Mouse (Mus musculus) limb, embryonic 14.5 days (tissue): Measurements from ENCODE around the gene Thap8. TPM values are rescaled to one million over a fixed set of nuclear protein-coding genes. Genes with fewer than 3 reads are reported as not detected.

Experiments used
- ATAC-seq: fragments of 200-750 bp; cut with Nextera tagmentation; 2 replicates; pipeline ENCODE4 v1.8.0; 2017; ENCODE audit warnings: low read depth, moderate number of reproducible peaks, moderate TSS enrichment; ENCODE audit not compliant: low FRiP score
- DNase-seq: peaks from one replicate; pipeline ENCODE4 v3.0.0-alpha.2; 2015; ENCODE audit warnings: low spot score
- H3K27ac ChIP-seq: fragments of 300-500 bp; sonication (generic); replicated peaks from 2 replicates; pipeline ENCODE4 v1.5.1; 2014; ENCODE audit warnings: low read depth, mild to moderate bottlenecking, low read length, moderate library complexity, mixed read lengths
- H3K27me3 ChIP-seq: fragments of 300-500 bp; sonication (generic); 2 replicates; pipeline ENCODE4 v1.6.1; 2014; ENCODE audit warnings: low read length, mixed read lengths; ENCODE audit not compliant: control insufficient read depth, insufficient read depth
- H3K36me3 ChIP-seq: fragments of 300-500 bp; sonication (generic); 2 replicates; pipeline ENCODE4 v1.6.1; 2014; ENCODE audit warnings: mild to moderate bottlenecking, low read length, moderate library complexity, mixed read lengths; ENCODE audit not compliant: control insufficient read depth, insufficient read depth
- H3K4me1 ChIP-seq: fragments of 300-500 bp; sonication (generic); 2 replicates; pipeline ENCODE4 v1.6.1; 2014; ENCODE audit warnings: antibody characterized with exemption, low read length, mixed read lengths; ENCODE audit not compliant: control insufficient read depth, insufficient read depth
- H3K4me2 ChIP-seq: fragments of 300-500 bp; sonication (generic); replicated peaks from 2 replicates; pipeline ENCODE4 v1.6.1; 2014; ENCODE audit warnings: low read depth, mild to moderate bottlenecking, low read length, moderate library complexity; ENCODE audit not compliant: severe bottlenecking
- H3K4me3 ChIP-seq: fragments of 300-500 bp; sonication (generic); replicated peaks from 2 replicates; pipeline ENCODE4 v1.5.1; 2014; ENCODE audit warnings: low read length
- H3K9ac ChIP-seq: fragments of 300-500 bp; sonication (generic); 2 replicates; pipeline ENCODE4 v1.6.1; 2014; ENCODE audit warnings: mild to moderate bottlenecking, low read depth, low read length, moderate library complexity; ENCODE audit not compliant: severe bottlenecking
- H3K9me3 ChIP-seq: fragments of 300-500 bp; sonication (generic); 2 replicates; pipeline ENCODE4 v1.6.1; 2016; ENCODE audit warnings: low read length; ENCODE audit not compliant: control insufficient read depth
- POLR2A ChIP-seq: fragments of 200-500 bp; IDR thresholded peaks from 2 replicates; pipeline ENCODE4 v1.8.0; 2012; ENCODE audit warnings: inconsistent platforms, mild to moderate bottlenecking, moderate library complexity, borderline replicate concordance; ENCODE audit not compliant: insufficient read depth, insufficient read length; ENCODE audit errors: extremely low read depth
- WGBS: fragments of 180-500 bp; shearing (Covaris S2); extraction: QIAGEN DNeasy Blood & Tissue Kit; methylation state at CpG from one replicate; pipeline ENCODE4 v1.1.7; 2014; 5-methylcytosine and 5-hydroxymethylcytosine counted together
- polyA plus RNA-seq, 2 experiments: library from polyadenylated mRNA; depleted of rRNA in 1 of 2; stranded (reverse) in 1 of 2; unstranded in 1 of 2; fragments of >200 nt; fragmentation: Nextera tagmentation in 1 of 2; extraction: Ambion mirVana in 1 of 2; gene quantifications; 2 replicates each; pipeline versions ENCODE4 v1.2.1 to v1.2.3; 2012 to 2014

Thap8 gene
- polyA plus RNA-seq, 2 experiments: 0.10 TPM; not detected in 1

DNA sequence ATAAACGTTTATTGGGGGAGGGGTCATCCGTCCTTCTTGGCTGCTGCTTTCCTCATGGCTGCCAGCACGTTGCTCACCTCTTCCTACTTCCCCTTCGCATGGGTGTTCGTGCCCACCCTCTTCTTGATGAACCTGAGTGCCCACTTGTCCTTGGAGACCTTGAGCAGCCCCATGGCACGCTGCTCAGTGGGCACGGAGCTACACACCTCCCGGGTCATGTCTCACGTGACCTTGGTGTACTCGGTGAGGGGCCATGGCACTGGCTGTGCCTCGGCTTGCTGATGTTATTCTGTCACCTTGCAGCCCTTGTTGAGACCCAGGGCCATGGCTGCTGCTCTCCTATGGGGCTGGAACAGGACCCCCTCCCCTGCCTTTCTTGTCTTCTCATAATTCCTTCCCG is 30.2 kb downstream of the Thap8 start:
- no peak overlapping the region for H3K9ac ChIP-seq
- no peaks in the 10 kb centered on the region for H3K9me3 ChIP-seq
- H3K27ac ChIP-seq: no peak overlapping the region
- H3K27me3 ChIP-seq: no peaks in the 10 kb centered on the region
- TF ChIP-seq POLR2A: no peak
- H3K4me1 ChIP-seq: peaks cover 7% of the 10 kb centered on the region
- WGBS: 84% methylated on average over 12 of the region's 12 CpGs
- peaks cover 38% of the 10 kb centered on the region for H3K36me3 ChIP-seq
- ATAC-seq (no peak), DNase-seq (no peak)
- H3K4me2 ChIP-seq: no peak overlapping the region
- no peak overlapping the region for H3K4me3 ChIP-seq

- 47% methylated on average over 27 of the region's 27 CpGs for WGBS
- no peak for DNase-seq
These were observed 33.9 kb downstream of the Thap8 start for GRCm38 (mm10) chr7:30313666-30314320.

GRCm38 (mm10) chr7:30314721-30315155 is 34.8 kb downstream of the Thap8 start, which contains the start of gene Syne4:
Gene Syne4, plus strand, starts transcription at chr7:30314807.
- DNase-seq (peak; percentile 63), ATAC-seq (peak; percentile 75; the same call in 1 of the 2 replicates)
- Histone ChIP-seq H3K4me2 (peak within 1 kb of the TSS; percentile 52), H3K9me3 (no peaks in the 10 kb centered on the region), H3K4me3 (peak within 1 kb of the TSS; percentile 45), H3K27ac (peak within 1 kb of the TSS; percentile 21; the same call in 1 of the 2 replicates), H3K4me1 (peaks cover 8% of the 10 kb centered on the region), H3K9ac (peak within 1 kb of the TSS; percentile 44), H3K36me3 (peaks cover 40% of the 10 kb centered on the region), H3K27me3 (no peaks in the 10 kb centered on the region)
- under 1% methylated on average over 9 of the region's 9 CpGs for WGBS
- no peak for TF ChIP-seq POLR2A

More at GRCm38 (mm10) chr7:30313666-30314320, 33.9 kb downstream of the Thap8 start:
- Histone ChIP-seq H3K4me2 (peak overlapping the region; percentile 52), H3K36me3 (peaks cover 37% of the 10 kb centered on the region), H3K9me3 (no peaks in the 10 kb centered on the region), H3K4me1 (peaks cover 13% of the 10 kb centered on the region), H3K27me3 (no peaks in the 10 kb centered on the region), H3K27ac (no peak overlapping the region), H3K9ac (no peak overlapping the region), H3K4me3 (no peak overlapping the region)
- ATAC-seq: no peak
- TF ChIP-seq POLR2A: no peak

- Histone ChIP-seq H3K27me3 (no peaks in the 10 kb centered on the region), H3K9me3 (no peaks in the 10 kb centered on the region), H3K4me3 (peak overlapping the region; percentile 45), H3K27ac (no peak overlapping the region), H3K4me2 (peak overlapping the region; percentile 52), H3K36me3 (peaks cover 36% of the 10 kb centered on the region), H3K9ac (peak overlapping the region; percentile 44), H3K4me1 (peaks cover 9% of the 10 kb centered on the region)
- no peak for TF ChIP-seq POLR2A
- no peak for DNase-seq
- ATAC-seq: no peak
- WGBS: 70% methylated on average over 13 of the region's 13 CpGs
These were observed 36.0 kb downstream of the Thap8 start for GRCm38 (mm10) chr7:30315559-30316529.

- 90% methylated on average over 3 of the region's 3 CpGs for WGBS
- ATAC-seq: no peak
- peaks cover 18% of the 10 kb centered on the region for H3K4me1 ChIP-seq
- no peaks in the 10 kb centered on the region for H3K9me3 ChIP-seq
- DNase-seq: no peak
- H3K36me3 ChIP-seq: peaks cover 19% of the 10 kb centered on the region
- no peak for TF ChIP-seq POLR2A
- H3K9ac ChIP-seq: no peak overlapping the region
- H3K27me3 ChIP-seq: no peaks in the 10 kb centered on the region
- H3K27ac ChIP-seq: no peak overlapping the region
- no peak overlapping the region for H3K4me2 ChIP-seq
- no peak overlapping the region for H3K4me3 ChIP-seq
These were observed 38.2 kb downstream of the Thap8 start for GRCm38 (mm10) chr7:30318142-30318541.
